Mouse (Mus musculus) hindbrain, embryonic 16.5 days (tissue): Measurements from ENCODE around the gene Nr5a2. TPM values are rescaled to one million over a fixed set of nuclear protein-coding genes. Genes with fewer than 3 reads are reported as not detected.

Source experiments
- ATAC-seq: fragments of 200-750 bp; cut with Nextera tagmentation; 2 replicates; pipeline ENCODE4 v1.8.0; 2017; ENCODE audit warnings: moderate TSS enrichment, moderate library complexity
- H3K27ac ChIP-seq: fragments of 300-500 bp; sonication (generic); 2 replicates; pipeline ENCODE4 v1.5.1; 2014; ENCODE audit warnings: low read depth, mild to moderate bottlenecking, control low read depth, low read length, moderate library complexity
- H3K27me3 ChIP-seq: fragments of 300-500 bp; sonication (generic); replicated peaks from 2 replicates; pipeline ENCODE4 v1.6.1; 2014; ENCODE audit warnings: low read length; ENCODE audit not compliant: control insufficient read depth, insufficient read depth
- H3K36me3 ChIP-seq: fragments of 300-500 bp; sonication (generic); 2 replicates; pipeline ENCODE4 v1.6.1; 2014; ENCODE audit warnings: mild to moderate bottlenecking, low read length, moderate library complexity, mixed read lengths; ENCODE audit not compliant: control insufficient read depth, insufficient read depth
- H3K4me1 ChIP-seq: fragments of 300-500 bp; sonication (generic); 2 replicates; pipeline ENCODE4 v1.6.1; 2014; ENCODE audit warnings: low read depth, low read length; ENCODE audit not compliant: control insufficient read depth, insufficient read depth
- H3K4me2 ChIP-seq: fragments of 300-500 bp; sonication (generic); 2 replicates; pipeline ENCODE4 v1.6.1; 2014; ENCODE audit warnings: mild to moderate bottlenecking, low read length, control low read depth, moderate library complexity
- H3K4me3 ChIP-seq: fragments of 300-500 bp; sonication (generic); 2 replicates; pipeline ENCODE4 v1.5.1; 2014; ENCODE audit warnings: mild to moderate bottlenecking, low read length, control low read depth, moderate library complexity
- H3K9ac ChIP-seq: fragments of 300-500 bp; sonication (generic); 2 replicates; pipeline ENCODE4 v1.6.1; 2014; ENCODE audit warnings: low read depth, mild to moderate bottlenecking, control low read depth, low read length, moderate library complexity
- H3K9me3 ChIP-seq: fragments of 300-500 bp; sonication (generic); 2 replicates; pipeline ENCODE4 v1.6.1; 2014; ENCODE audit warnings: mild to moderate bottlenecking, low read length, moderate library complexity; ENCODE audit not compliant: control insufficient read depth
- WGBS: fragments of 180-500 bp; shearing (Covaris S2); extraction: QIAGEN DNeasy Blood & Tissue Kit; methylation state at CpG from one replicate; pipeline ENCODE4 v1.1.7; 2014; 5-methylcytosine and 5-hydroxymethylcytosine counted together
- polyA plus RNA-seq: library from polyadenylated mRNA; unstranded; fragments of >200 nt; fragmentation: Nextera tagmentation; extraction: Ambion mirVana; gene quantifications from 2 replicates; pipeline ENCODE4 v1.2.1, GENCODE M21; 2015

Gene Nr5a2
- polyA plus RNA-seq, 1 experiment from 2014 or later: 0.55 TPM

DNA sequence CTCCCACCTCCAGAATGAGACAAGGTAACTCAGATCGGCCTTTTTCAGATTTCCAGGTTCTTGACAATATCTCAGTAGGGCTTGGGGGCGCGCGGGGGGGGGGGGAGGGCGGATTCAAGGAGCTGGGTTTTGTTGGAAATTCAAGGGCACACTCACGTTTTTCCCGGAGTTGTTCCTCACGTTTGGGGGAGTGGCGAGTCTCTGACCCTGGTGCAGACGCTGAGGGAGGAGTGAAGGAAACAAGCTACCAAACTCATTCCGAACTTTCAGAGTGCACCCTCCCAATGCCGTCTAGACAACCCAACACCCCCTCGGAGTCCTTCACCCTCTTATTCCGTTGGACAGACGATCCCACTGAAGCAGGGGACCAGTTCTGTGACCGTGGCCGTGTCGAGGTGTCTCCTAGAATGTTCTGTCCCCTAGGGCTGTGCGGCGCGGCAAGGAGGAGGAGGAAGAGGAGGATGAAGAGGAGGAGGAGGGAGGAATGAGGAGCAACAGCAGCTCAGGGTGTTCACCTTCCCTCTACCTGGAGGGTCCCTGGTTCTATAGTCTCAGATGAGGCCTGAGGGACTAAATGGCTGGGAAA lies 8.2 kb downstream of the Nr5a2 start:
- Histone ChIP-seq H3K9ac (no peak overlapping the region), H3K4me2 (peak overlapping the region; percentile 59; the same call in 1 of the 2 replicates), H3K27me3 (peaks cover 46% of the 10 kb centered on the region), H3K27ac (no peak overlapping the region), H3K4me1 (peaks cover 22% of the 10 kb centered on the region), H3K9me3 (no peaks in the 10 kb centered on the region), H3K4me3 (no peak overlapping the region), H3K36me3 (no peaks in the 10 kb centered on the region)
- under 1% methylated on average over 20 of the region's 21 CpGs for WGBS
- ATAC-seq: no peak

DNA sequence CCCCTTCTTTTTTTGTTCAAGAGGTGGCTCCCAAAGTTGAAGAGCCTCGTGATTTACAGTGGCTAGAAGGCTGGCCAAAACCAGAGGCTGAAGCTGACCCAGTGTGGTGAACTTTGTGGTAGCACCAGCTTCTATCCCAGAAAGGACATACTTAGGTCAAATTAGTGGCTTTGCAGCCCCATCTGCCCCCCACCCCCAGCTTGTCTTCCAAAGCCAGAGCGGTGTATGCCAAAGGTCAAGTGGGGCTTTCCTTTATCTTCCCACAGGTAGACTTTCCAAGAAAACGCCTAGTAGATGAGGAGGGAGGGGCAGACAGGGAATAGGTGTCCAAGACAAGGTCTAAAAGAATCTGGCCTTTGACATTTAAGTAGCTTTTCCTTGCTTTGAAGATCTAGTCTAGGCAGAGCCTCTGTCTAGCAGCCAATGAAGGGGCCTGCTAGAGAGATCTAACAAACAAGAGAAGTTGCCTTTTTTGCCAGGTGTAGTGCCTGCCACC lies 9.0 kb downstream of the Nr5a2 start:
- Histone ChIP-seq H3K4me2 (no peak overlapping the region), H3K9me3 (no peaks in the 10 kb centered on the region), H3K36me3 (no peaks in the 10 kb centered on the region), H3K27ac (no peak overlapping the region), H3K27me3 (peaks cover 42% of the 10 kb centered on the region), H3K4me3 (no peak overlapping the region), H3K4me1 (peaks cover 22% of the 10 kb centered on the region), H3K9ac (no peak overlapping the region)
- WGBS: 21% methylated on average over 3 of the region's 3 CpGs
- no peak for ATAC-seq

DNA sequence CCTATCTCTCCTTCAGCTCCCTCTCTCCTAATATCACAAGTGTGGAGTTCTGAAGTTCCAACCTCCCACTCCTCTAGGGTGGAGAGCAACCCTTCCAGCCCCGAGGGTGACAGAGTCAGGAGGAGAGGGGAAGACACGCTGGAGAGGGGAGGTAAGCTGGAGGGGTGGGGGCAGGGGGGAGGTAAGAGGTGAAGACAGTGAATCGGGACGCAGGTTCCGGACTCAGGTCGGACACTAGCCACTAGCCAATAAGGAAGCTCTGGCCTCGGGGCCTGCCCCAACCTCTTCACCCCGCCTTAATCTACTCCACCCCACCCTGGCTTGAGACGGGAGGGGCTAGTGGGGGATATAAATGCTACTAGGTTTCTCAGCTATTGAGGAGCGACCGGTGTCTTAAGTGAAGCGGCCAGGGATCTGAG lies 10.9 kb downstream of the Nr5a2 start:
- no peak overlapping the region for H3K9ac ChIP-seq
- peak overlapping the region; percentile 39 for H3K4me3 ChIP-seq
- H3K36me3 ChIP-seq: no peaks in the 10 kb centered on the region
- peak overlapping the region; percentile 65 for H3K4me2 ChIP-seq
- under 1% methylated on average over 12 of the region's 12 CpGs for WGBS
- peak; percentile 59 for ATAC-seq
- H3K27me3 ChIP-seq: peaks cover 41% of the 10 kb centered on the region
- H3K27ac ChIP-seq: no peak overlapping the region
- no peaks in the 10 kb centered on the region for H3K9me3 ChIP-seq
- H3K4me1 ChIP-seq: peaks cover 22% of the 10 kb centered on the region

DNA sequence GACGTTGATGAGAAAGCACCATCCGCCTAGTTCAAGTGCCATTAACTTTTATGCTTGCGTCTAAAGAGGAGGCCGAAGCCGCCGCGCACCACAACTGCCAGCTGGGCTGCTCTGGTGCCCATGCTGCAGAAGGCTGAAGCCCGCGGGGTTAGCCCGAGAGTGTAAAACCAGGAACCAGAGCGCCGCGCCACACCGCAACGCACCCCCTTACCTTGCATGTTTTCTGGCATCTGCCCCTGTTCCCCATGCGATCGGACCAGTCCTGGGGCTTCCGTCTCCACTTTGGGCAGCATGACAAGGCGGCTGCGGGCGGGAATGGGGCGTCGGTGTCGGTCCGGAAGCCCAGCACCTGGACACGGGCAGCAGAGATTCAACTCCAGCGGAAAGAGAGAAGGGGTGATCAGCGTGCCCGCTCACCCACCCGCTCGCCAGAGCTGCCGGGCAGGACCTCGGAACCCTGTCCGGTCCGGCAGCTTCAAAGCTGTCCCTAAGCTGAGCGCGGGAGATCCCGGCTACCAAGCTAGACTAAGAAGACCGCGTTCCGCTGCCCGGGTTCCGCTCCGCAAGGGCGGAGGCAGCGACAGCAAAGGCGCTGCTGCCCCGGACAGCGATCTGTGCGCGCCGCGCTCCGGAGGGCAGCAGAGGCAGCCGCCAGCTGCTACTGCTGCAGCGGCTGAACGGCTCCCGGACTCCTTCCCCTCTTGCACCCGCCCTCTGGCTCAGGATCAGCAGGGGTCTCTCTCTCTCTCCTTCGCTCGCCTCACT lies 11.6 kb downstream of the Nr5a2 start:
- no peaks in the 10 kb centered on the region for H3K9me3 ChIP-seq
- H3K4me1 ChIP-seq: peaks cover 22% of the 10 kb centered on the region
- H3K4me3 ChIP-seq: peak overlapping the region; percentile 39
- peak overlapping the region; percentile 65 for H3K4me2 ChIP-seq
- ATAC-seq: peak; percentile 79
- no peaks in the 10 kb centered on the region for H3K36me3 ChIP-seq
- peak overlapping the region; percentile 51 for H3K9ac ChIP-seq
- no peak overlapping the region for H3K27ac ChIP-seq
- peaks cover 41% of the 10 kb centered on the region for H3K27me3 ChIP-seq
- WGBS: under 1% methylated on average over 55 of the region's 61 CpGs

DNA sequence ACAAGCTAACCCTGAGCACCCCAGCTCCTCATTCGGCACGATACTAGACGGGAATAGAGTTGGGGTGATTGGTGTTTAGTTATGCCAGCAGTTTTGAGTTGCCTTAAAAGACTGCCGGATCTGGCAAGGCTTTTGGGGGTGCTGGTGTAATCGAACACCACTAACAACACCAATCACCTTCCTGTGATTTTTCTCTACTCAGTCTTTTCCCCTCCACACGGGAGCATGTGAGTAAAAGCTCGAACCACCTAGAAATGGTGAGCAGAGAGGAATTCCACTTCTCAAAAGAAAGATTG lies 12.2 kb downstream of the Nr5a2 start:
- H3K4me3 ChIP-seq: peak overlapping the region; percentile 39
- H3K9me3 ChIP-seq: no peaks in the 10 kb centered on the region
- H3K27ac ChIP-seq: no peak overlapping the region
- H3K27me3 ChIP-seq: peaks cover 48% of the 10 kb centered on the region
- H3K4me1 ChIP-seq: peaks cover 22% of the 10 kb centered on the region
- H3K4me2 ChIP-seq: peak overlapping the region; percentile 65
- 2% methylated on average over 7 of the region's 7 CpGs for WGBS
- H3K9ac ChIP-seq: no peak overlapping the region
- no peaks in the 10 kb centered on the region for H3K36me3 ChIP-seq
- ATAC-seq: no peak

DNA sequence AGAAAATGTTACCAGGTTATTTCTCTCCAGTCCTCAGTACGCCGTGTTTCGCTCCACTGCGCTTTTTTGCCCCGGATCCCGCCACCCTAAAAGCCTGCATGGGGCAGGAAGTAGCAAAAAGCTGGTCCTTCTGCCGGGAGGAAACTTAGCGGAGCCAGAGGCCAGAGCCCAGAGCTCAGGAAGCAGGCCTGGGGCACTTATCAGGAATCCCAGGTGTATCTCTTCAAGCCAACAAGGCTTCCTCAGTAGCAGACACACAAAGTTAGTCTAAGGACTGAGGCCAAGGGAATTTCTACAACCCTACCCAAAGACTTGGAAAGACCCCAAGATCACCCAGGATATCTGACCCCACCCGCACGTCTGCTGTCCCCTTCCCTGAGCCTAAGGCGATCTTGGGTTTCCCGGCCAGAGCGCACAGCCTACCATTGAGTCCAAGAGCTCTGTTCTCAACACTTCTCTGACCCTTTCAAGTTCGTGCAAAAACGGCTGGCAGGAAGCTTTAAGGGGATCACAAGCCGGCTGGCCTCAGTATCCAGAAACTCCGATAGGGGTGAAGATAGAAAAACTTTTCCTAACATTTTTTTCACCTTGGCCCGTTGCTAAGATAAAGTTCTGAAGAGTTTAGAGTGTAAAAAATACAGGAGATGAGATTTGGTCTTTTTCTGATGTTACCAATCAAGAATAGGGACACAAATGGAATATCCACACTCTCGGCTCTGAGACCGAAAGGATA lies 12.7 kb downstream of the Nr5a2 start:
- Histone ChIP-seq H3K9ac (no peak overlapping the region), H3K4me3 (peak overlapping the region; percentile 39; the same call in 1 of the 2 replicates), H3K27ac (no peak overlapping the region), H3K36me3 (no peaks in the 10 kb centered on the region), H3K4me2 (no peak overlapping the region), H3K4me1 (peaks cover 17% of the 10 kb centered on the region), H3K27me3 (peaks cover 48% of the 10 kb centered on the region), H3K9me3 (no peaks in the 10 kb centered on the region)
- WGBS: 3% methylated on average over 20 of the region's 20 CpGs
- ATAC-seq: no peak

DNA sequence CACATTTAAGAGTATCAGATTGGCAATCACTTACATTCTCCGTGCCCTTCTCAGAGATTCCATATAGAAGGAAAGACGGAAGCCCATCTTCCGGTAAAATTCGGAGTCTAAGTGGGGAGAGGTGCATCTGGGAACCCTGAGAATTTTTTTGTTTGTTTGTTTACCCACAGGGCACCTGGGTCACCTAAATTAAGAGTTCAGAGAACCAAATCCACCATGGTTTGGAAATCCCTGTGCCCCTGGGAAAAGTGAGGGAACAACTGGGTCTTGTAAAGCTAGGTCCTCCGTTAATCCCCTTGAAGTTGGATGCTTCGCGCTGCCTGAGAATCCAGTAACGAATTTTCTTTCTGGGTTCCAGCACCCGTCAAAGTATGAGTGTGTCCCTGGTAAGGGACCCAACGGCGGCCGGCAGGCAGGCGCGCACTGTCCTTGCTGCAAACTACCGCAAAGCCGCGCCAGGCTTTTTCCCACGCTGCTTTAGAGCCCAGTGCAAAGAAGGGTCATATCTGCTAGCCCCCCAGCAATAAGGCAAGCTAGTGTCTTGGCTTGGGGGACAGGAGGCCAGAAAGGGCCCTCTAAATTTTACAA lies 13.3 kb downstream of the Nr5a2 start:
- WGBS: under 1% methylated on average over 18 of the region's 18 CpGs
- no peak overlapping the region for H3K9ac ChIP-seq
- peaks cover 44% of the 10 kb centered on the region for H3K27me3 ChIP-seq
- peaks cover 11% of the 10 kb centered on the region for H3K4me1 ChIP-seq
- H3K4me2 ChIP-seq: no peak overlapping the region
- no peak for ATAC-seq
- no peaks in the 10 kb centered on the region for H3K36me3 ChIP-seq
- H3K4me3 ChIP-seq: no peak overlapping the region
- H3K27ac ChIP-seq: no peak overlapping the region
- no peaks in the 10 kb centered on the region for H3K9me3 ChIP-seq

DNA sequence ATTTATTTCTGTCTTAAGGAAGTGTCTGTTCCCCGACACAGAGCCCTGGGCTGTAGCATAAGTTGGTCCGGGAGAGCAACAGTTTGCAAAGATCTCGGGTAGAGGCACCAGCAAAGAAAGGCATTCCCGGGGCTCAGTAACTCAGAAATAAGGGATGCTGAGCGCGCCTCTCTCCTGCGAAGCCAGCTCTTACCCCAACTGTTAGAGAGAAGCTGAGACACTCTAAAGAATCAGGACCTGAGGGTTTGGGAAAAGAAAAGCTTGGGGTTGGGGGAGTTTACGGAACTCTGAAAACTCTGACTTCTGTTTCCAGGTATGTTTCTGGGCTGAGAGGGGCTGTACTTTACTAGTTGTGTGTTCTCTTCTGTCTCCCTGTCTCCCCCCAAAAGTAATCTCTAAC lies 13.8 kb downstream of the Nr5a2 start:
- Histone ChIP-seq H3K9me3 (no peaks in the 10 kb centered on the region), H3K27me3 (peaks cover 43% of the 10 kb centered on the region), H3K4me2 (no peak overlapping the region), H3K36me3 (no peaks in the 10 kb centered on the region), H3K4me3 (no peak overlapping the region), H3K4me1 (peaks cover 11% of the 10 kb centered on the region), H3K27ac (no peak overlapping the region), H3K9ac (no peak overlapping the region)
- no peak for ATAC-seq
- 1% methylated on average over 8 of the region's 8 CpGs for WGBS

DNA sequence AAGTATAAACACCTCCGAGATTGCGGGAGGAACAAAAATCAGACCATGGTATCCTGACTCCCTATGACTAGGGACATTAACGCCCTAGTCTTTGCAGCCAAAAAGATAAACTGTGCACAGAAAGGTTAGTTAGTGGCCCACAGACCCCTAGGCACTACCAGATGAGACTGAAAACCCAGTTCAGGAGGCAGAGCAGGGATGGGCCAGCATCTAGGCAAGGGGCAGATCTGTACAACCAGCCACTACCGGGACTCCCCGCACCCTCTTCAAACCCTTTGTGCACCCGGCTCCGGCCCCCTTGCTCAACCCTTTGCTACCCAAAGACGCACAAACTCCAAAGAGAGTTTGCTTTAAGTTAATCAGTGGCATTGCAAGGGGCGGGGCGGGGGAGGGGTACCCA lies 14.4 kb downstream of the Nr5a2 start:
- H3K4me2 ChIP-seq: peak overlapping the region; percentile 12; the same call in 1 of the 2 replicates
- no peak overlapping the region for H3K9ac ChIP-seq
- H3K4me3 ChIP-seq: no peak overlapping the region
- H3K9me3 ChIP-seq: no peaks in the 10 kb centered on the region
- H3K27ac ChIP-seq: no peak overlapping the region
- H3K27me3 ChIP-seq: peaks cover 38% of the 10 kb centered on the region
- ATAC-seq: no peak
- H3K36me3 ChIP-seq: no peaks in the 10 kb centered on the region
- 3% methylated on average over 10 of the region's 10 CpGs for WGBS
- H3K4me1 ChIP-seq: peaks cover 11% of the 10 kb centered on the region
